Mouse (Mus musculus) left cerebral cortex, postnatal 10 days (tissue): Measurements from ENCODE around the gene C3ar1. TPM values are rescaled to one million over a fixed set of nuclear protein-coding genes. Genes with fewer than 3 reads are reported as not detected.

Experiments
- DNase-seq, 2 experiments: peaks; one replicate each; pipeline ENCODE4 v3.0.0; 2021 to 2022; ENCODE audit warnings: low spot score in 2 of 2, mixed read lengths in 1 of 2; ENCODE audit errors: extremely low spot score in 1 of 2
- intact Hi-C: fragments of 180-260 bp; cut with DNase I; formaldehyde crosslinking; loops from one replicate; pipeline ENCODE4 v1.15.1; 2025
- microRNA-seq: library from miRNA; unstranded; fragments of <30 nt; microRNA quantifications from one replicate; pipeline ENCODE4 v1.2.0, GENCODE M21; 2022
- total RNA-seq, 2 experiments: library from RNA; stranded (reverse); gene quantifications; 2 replicates each; pipeline ENCODE4 v1.2.3; 2021

Gene C3ar1
- total RNA-seq, 2 experiments from 2014 or later: 0.89 to 0.97 TPM

GRCm38 (mm10) chr6:122804418-122804817 lies 51.5 kb downstream of the C3ar1 start:
- peak in 1 of 2 experiments; percentile 74 for DNase-seq
- intact Hi-C loops: loop anchor here (5.0 kb wide), 1 partner anchor 62 kb away; no protein-coding TSS in a partner anchor

- peak in 1 of 2 experiments; percentile 68 for DNase-seq
- intact Hi-C loops: loop anchor here (5.0 kb wide), 1 partner anchor 60 kb away; no protein-coding TSS in a partner anchor
These were observed 54.0 kb downstream of the C3ar1 start for GRCm38 (mm10) chr6:122801801-122802514.

GRCm38 (mm10) chr6:122801301-122801800 lies 54.6 kb downstream of the C3ar1 start, which contains the start of gene Slc2a3:
TSS of gene Slc2a3 (minus strand) at chr6:122801640.
- intact Hi-C loops: loop anchor here (5.0 kb wide), 1 partner anchor 59 kb away; no protein-coding TSS in a partner anchor
- DNase-seq: no peak

GRCm38 (mm10) chr6:122800640-122801300 lies 55.2 kb downstream of the C3ar1 start:
- intact Hi-C loops: loop anchor here (5.0 kb wide), 1 partner anchor 58 kb away; no protein-coding TSS in a partner anchor
- DNase-seq: no peak

Small RNAs within 50 kb of the gene (microRNA-seq; reads per million reads assigned to microRNA genes)
- gene Mir7231: not detected

Other genes starting within 250 kb of the C3ar1 start
- not detected for gene Gdf3, start 246.1 kb downstream of the C3ar1 start, total RNA-seq
- gene Dppa3, start 229.8 kb downstream of the C3ar1 start, total RNA-seq: not detected
- gene Nanog, start 148.7 kb downstream of the C3ar1 start, total RNA-seq: not detected
- 100 to 1,000 TPM; 127 to 133 TPM for gene Slc2a3, start 54.5 kb downstream of the C3ar1 start, total RNA-seq
- 10 to 100 TPM; 26.7 to 30.3 TPM for gene Foxj2, start 36.2 kb downstream of the C3ar1 start, total RNA-seq
- 100 to 1,000 TPM; 158 to 160 TPM for gene Necap1, start 18.3 kb upstream of the C3ar1 start, total RNA-seq
- under 1 TPM; 0.30 to 0.43 TPM for gene Clec4a1, start 65.7 kb upstream of the C3ar1 start, total RNA-seq
- under 1 TPM; 0.81 to 0.88 TPM for gene Clec4a3, start 96.4 kb upstream of the C3ar1 start, total RNA-seq
- not detected for gene Clec4a4, start 134.2 kb upstream of the C3ar1 start, total RNA-seq
- not detected for gene Clec4b1, start 193.8 kb upstream of the C3ar1 start, total RNA-seq